Mouse (Mus musculus) cerebellum, adult 2 months (tissue): Measurements from ENCODE around the gene Tubg2.

ENCODE experiments used
- CTCF ChIP-seq: fragments of 200-500 bp; IDR thresholded peaks from 2 replicates; pipeline ENCODE4 v1.5.1; 2011; ENCODE audit warnings: low read depth, mild to moderate bottlenecking, control low read depth, low read length, moderate library complexity, borderline replicate concordance; ENCODE audit not compliant: insufficient read depth
- POLR2A ChIP-seq: fragments of 200-500 bp; IDR thresholded peaks from 2 replicates; pipeline ENCODE4 v1.6.1; 2011; ENCODE audit warnings: low read length, control low read depth, borderline replicate concordance; ENCODE audit not compliant: insufficient read depth

DNA sequence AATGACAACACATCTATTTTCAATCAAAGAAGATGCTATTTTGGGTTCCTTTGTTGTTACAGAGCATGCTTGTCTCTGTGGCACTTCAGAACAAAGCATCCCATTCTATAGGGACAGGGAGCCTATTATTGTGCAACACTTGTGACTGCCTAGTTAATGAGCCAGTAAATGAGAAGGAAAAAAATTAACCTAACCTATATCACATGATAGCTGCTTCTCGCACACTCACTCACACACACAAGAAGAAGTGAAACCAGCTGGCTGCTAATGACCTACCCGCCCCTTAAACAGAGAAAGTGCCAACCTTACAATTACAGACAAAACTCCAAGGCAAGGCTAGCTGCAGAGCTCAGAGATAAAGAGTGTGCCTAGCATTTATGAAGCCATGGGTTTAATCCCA lies 40.1 kb upstream of the Tubg2 start:
- no peak for TF ChIP-seq CTCF
- no peak for TF ChIP-seq POLR2A
